8 mouse cellular contexts compared by ENCODE assay signal in the genomic region with DNA sequence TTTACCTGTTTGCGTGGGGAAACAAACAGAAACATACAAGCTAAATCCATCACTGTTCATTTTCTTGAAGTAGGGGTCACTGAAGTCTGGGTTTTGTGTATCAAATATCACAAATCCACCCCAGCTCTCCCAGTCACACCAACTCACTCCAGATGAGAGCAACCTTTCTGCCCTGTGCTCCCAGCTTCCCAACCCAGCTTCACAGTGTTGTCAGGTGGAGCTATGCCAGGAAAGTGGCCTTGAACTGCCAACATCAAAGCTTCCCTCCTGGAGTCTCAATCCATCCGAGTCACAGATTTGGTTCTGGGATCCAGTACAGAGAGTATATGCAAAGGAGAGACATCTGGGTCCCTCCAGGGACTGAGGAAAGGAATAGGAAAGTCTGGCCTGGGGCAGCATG. TPM values are rescaled to one million over a fixed set of nuclear protein-coding genes. Genes with fewer than 3 reads are reported as not detected.
DNase-seq lines count a peak whose midpoint lies in the region; ATAC-seq and TF ChIP-seq lines count a peak whose summit lies in the region.

No protein-coding gene starts in this region.

- H3K9ac ChIP-seq in lung, embryonic 14.5 days = peak overlapping the region; percentile 98; the same call in 1 of the 2 replicates
- H3K9ac ChIP-seq in heart, embryonic 14.5 days (ENCODE audit: low read length) = peak overlapping the region; percentile 100
- 0 out of 2 replicates have a peak overlapping the region, but pooled peaks have one; percentile 97 for H3K9ac ChIP-seq in neural tube, embryonic 15.5 days (replicated peaks)

- WGBS in lung, embryonic 14.5 days = 65% methylated on average over 2 of the region's 2 CpGs
- 51% methylated on average over 2 of the region's 2 CpGs for WGBS in heart, embryonic 14.5 days
- WGBS in neural tube, embryonic 15.5 days = 83% methylated on average over 2 of the region's 2 CpGs

- H3K9me3 ChIP-seq in lung, embryonic 14.5 days (ENCODE audit: low read depth, low read length) = no peaks in the 10 kb centered on the region
- no peaks in the 10 kb centered on the region for H3K9me3 ChIP-seq in heart, embryonic 14.5 days (ENCODE audit: control insufficient read depth, low read length)
- no peaks in the 10 kb centered on the region for H3K9me3 ChIP-seq in neural tube, embryonic 15.5 days (replicated peaks)

- no peaks in the 10 kb centered on the region for H3K36me3 ChIP-seq in lung, embryonic 14.5 days (ENCODE audit: insufficient read depth)
- peaks cover 7% of the 10 kb centered on the region for H3K36me3 ChIP-seq in heart, embryonic 14.5 days (ENCODE audit: control insufficient read depth, insufficient read depth, low read length)
- H3K36me3 ChIP-seq in neural tube, embryonic 15.5 days = no peaks in the 10 kb centered on the region

- peak overlapping the region; percentile 69 for H3K4me2 ChIP-seq in lung, embryonic 14.5 days
- H3K4me2 ChIP-seq in heart, embryonic 14.5 days (ENCODE audit: low read length) = peak overlapping the region; percentile 96
- H3K4me2 ChIP-seq in neural tube, embryonic 15.5 days = peak overlapping the region; percentile 78

- H3K4me1 ChIP-seq in lung, embryonic 14.5 days (ENCODE audit: insufficient read depth) = peaks cover 15% of the 10 kb centered on the region
- peaks cover 40 to 66% of the 10 kb centered on the region in 2 experiments for H3K4me1 ChIP-seq in heart, embryonic 14.5 days (ENCODE audit: control insufficient read depth in 2 of 2, insufficient read depth in 2 of 2, low read length in 2 of 2)
- peaks cover 41% of the 10 kb centered on the region for H3K4me1 ChIP-seq in neural tube, embryonic 15.5 days

- H3K4me3 ChIP-seq in lung, embryonic 14.5 days (ENCODE audit: low read depth, low read length) = peak overlapping the region; percentile 96; the same call in 1 of the 2 replicates
- peak overlapping the region in 1 of 2 experiments; percentile 99; a peak in 3 of 4 replicates for H3K4me3 ChIP-seq in heart, embryonic 14.5 days (ENCODE audit: control insufficient read depth in 1 of 2, insufficient read depth in 1 of 2, low read depth in 1 of 2, low read length in 2 of 2)
- peak overlapping the region; percentile 94; the same call in 1 of the 2 replicates for H3K4me3 ChIP-seq in neural tube, embryonic 15.5 days (replicated peaks)

- DNase-seq in lung, embryonic 14.5 days = no peak
- no peak for DNase-seq in lung, postnatal 4 days
- peak; percentile 59 to 71 for DNase-seq in kidney, postnatal 36 days
- DNase-seq in urinary bladder, adult 18-20 months (ENCODE audit: low spot score in 2 of 2) = no peak
- DNase-seq in gastrocnemius, postnatal 14 days = no peak
- no peak for DNase-seq in frontal cortex, postnatal 25 days (ENCODE audit: low spot score in 2 of 2)

- no peaks in the 10 kb centered on the region for H3K27me3 ChIP-seq in lung, embryonic 14.5 days (ENCODE audit: insufficient read depth, low read length)
- H3K27me3 ChIP-seq in heart, embryonic 14.5 days (ENCODE audit: control insufficient read depth, insufficient read depth, low read length) = no peaks in the 10 kb centered on the region
- H3K27me3 ChIP-seq in neural tube, embryonic 15.5 days (replicated peaks) = no peaks in the 10 kb centered on the region

- ATAC-seq in lung, embryonic 14.5 days (ENCODE audit: insufficient read depth) = no peak
- ATAC-seq in heart, embryonic 14.5 days (ENCODE audit: insufficient number of reproducible peaks, insufficient read depth, low FRiP score, low read depth) = no peak
- ATAC-seq in neural tube, embryonic 15.5 days (ENCODE audit: low FRiP score) = no peak

- H3K27ac ChIP-seq in lung, embryonic 14.5 days (ENCODE audit: low read depth) = no peak overlapping the region
- H3K27ac ChIP-seq in heart, embryonic 14.5 days (replicated peaks in 1 of 2; ENCODE audit: control insufficient read depth in 1 of 2, insufficient read depth in 1 of 2, low read depth in 2 of 2, low read length in 2 of 2) = peak overlapping the region; percentile 42 to 100
- H3K27ac ChIP-seq in neural tube, embryonic 15.5 days (replicated peaks) = peak overlapping the region; percentile 96; the same call in 1 of the 2 replicates

- no peak for TF ChIP-seq CTCF in lung, embryonic 14.5 days (IDR thresholded peaks at IDR 0.05; ENCODE audit: low read depth)

- intact Hi-C loops in gastrocnemius, postnatal 14 days (cut with DNase I; ENCODE audit: low total_unique reads) = no loop called here

RNA-seq across cellular contexts. Expression of gene Idh2, which starts 1.0 kb away (rescaled TPM):
- 629 and 635 TPM in 2 replicates for polyA plus RNA-seq in lung, embryonic 14.5 days (2014; fragmentation: Nextera tagmentation; extraction: Ambion mirVana)
- 2,473 and 2,606 TPM in 2 replicates for polyA plus RNA-seq in heart, embryonic 14.5 days (2014; fragmentation: Nextera tagmentation; extraction: Ambion mirVana)
- 200 and 267 TPM in 2 replicates for polyA plus RNA-seq in neural tube, embryonic 15.5 days (2015; fragmentation: Nextera tagmentation; extraction: Ambion mirVana)
- 100 to 1,000 TPM; 179 to 214 TPM for total RNA-seq in gastrocnemius, postnatal 14 days (2021)

Comparison
In these comparisons a context has a peak if more than half of its experiments do, and no peak if none do; other contexts are left out.
1. DNase-seq: peak in kidney, postnatal 36 days (2 of 2); none in lung, embryonic 14.5 days (single experiment), lung, postnatal 4 days (0 of 2), urinary bladder, adult 18-20 months (0 of 2), gastrocnemius, postnatal 14 days (single experiment) and frontal cortex, postnatal 25 days (0 of 2).
2. Peak in every context shown above with its lines, with median percentiles within 50 percentile points of each other: H3K4me2 ChIP-seq and H3K9ac ChIP-seq.